Mouse (Mus musculus): ENCODE data around the gene Fancd2.

Fancd2 gene

DNA sequence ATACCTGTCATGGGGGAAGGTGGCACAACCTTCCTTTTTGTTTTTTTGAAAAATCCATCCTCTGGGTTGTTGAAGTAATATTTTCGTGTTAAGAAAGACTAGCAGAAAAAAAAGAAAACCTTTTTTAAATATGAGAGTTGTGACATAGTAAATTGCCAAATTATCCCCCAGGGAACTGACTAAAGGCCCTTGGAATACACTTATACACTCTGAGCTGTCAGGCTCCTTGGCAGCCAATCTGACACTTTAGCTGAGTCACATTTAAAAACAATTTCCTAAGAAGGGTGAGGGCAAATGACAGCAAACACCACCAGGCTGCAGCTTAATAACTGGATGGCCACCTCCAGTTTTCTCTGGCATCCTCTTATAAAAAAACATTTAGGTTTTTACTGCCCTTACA, 9.2 kb upstream of the Fancd2 start:
- DNase-seq (ENCODE audit: low read depth, low spot score) = no peak

DNA sequence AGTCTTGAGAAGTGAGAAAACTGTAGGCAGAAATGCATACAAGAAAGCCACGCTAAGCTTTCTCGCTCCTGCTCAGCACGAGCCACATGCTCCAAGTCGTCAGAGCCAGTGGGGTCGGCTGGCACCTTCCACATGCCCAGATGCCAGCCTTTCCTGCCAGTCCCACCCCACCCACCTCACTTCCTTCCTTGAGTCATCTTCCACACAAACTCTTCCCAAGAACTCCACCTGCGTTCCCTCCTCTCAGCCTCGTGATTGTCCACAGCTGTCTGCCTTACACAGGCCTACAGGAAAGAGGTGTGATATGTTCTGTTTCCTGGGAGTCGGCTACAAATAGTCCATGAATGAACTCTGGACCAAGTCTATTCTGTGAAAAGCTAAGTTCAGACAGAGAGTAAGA, 8.1 kb upstream of the Fancd2 start:
- DNase-seq (ENCODE audit: low read depth, low spot score) = no peak

GRCm38 (mm10) chr6:113531840-113532404, 440 bp downstream of the Fancd2 start:
- peak; percentile 8 for DNase-seq (ENCODE audit: low read depth, low spot score)

GRCm38 (mm10) chr6:113534886-113535285, 3.4 kb downstream of the Fancd2 start:
- no peak for DNase-seq (ENCODE audit: low read depth, low spot score)

GRCm38 (mm10) chr6:113541610-113542009, 10.1 kb downstream of the Fancd2 start:
- no peak for DNase-seq (ENCODE audit: low read depth, low spot score)

DNA sequence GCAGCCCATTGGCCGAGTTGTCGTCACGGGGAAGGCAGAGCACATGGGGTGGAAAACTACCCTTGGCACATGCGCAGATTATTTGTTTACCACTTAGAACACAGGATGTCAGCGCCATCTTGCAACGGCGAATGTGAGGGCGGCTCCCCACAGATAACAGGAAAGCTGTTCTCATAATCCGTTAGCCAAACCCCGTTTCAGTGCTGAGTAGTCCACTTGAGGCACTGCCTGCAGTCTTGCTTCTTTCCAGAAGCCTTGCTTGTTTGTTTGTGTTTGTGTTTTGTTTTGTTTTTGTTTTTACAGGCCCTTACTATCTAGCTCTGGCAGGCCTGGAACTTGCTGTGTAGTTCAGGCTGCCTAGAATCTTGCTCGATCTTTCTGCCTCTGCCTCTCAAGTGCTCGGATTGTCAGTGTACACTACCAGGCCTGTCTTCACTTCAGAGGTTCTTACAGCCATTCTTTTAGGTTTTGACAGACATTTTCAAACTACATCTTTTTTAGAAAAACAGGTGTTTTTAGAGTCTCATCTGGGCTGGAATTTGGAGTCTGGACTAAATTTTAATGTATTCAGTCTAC, 12.5 kb downstream of the Fancd2 start:
- DNase-seq (ENCODE audit: low read depth, low spot score) = peak; percentile 20

DNA sequence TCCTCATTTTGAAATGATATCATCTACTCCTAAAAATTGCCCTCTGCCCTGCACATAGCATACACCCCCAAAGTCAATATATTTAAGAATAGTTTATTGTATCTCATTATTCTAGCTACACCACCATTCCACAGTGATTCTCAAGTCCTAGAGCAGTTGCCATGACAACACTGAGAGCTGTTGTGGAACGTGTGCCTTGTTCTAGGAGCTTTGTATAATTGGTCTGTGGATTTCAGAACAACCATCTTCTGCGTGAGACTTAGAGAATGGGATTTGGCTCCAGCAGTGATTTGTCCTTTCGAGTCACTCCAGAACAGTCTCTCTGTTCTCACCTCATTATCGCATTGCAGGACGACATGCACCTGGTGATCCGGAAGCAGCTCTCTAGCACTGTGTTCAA, 28.3 kb downstream of the Fancd2 start:
- no peak for DNase-seq (ENCODE audit: low read depth, low spot score)

DNA sequence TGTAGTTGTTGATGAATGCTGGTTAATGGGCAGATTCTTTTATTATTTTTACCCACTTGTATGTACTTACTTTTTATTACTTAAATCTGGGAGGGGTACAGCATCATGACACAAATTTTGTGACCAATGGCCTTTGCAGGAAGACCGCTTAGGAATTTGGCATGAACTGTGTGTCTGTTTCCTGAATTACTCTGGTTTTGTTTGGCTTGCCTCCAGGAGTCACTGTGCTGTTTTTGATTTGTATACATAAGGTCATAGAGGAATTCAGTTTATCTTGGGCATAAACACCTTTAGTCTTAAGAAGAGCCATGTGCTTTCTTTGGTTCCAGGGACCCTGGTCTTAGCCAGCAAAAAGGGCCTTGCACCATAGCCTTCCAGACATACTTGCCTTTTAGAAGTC, 33.1 kb downstream of the Fancd2 start:
- no peak for DNase-seq (ENCODE audit: low read depth, low spot score)

- no peak for DNase-seq (ENCODE audit: low read depth, low spot score)
These were observed 44.6 kb downstream of the Fancd2 start for GRCm38 (mm10) chr6:113576044-113576443.

GRCm38 (mm10) chr6:113579306-113579705, 47.8 kb downstream of the Fancd2 start:
- DNase-seq (ENCODE audit: low read depth, low spot score) = no peak

GRCm38 (mm10) chr6:113583023-113583422, 51.5 kb downstream of the Fancd2 start:
- DNase-seq (ENCODE audit: low read depth, low spot score) = no peak

GRCm38 (mm10) chr6:113585065-113585464, 53.6 kb downstream of the Fancd2 start:
- no peak for DNase-seq (ENCODE audit: low read depth, low spot score)

DNA sequence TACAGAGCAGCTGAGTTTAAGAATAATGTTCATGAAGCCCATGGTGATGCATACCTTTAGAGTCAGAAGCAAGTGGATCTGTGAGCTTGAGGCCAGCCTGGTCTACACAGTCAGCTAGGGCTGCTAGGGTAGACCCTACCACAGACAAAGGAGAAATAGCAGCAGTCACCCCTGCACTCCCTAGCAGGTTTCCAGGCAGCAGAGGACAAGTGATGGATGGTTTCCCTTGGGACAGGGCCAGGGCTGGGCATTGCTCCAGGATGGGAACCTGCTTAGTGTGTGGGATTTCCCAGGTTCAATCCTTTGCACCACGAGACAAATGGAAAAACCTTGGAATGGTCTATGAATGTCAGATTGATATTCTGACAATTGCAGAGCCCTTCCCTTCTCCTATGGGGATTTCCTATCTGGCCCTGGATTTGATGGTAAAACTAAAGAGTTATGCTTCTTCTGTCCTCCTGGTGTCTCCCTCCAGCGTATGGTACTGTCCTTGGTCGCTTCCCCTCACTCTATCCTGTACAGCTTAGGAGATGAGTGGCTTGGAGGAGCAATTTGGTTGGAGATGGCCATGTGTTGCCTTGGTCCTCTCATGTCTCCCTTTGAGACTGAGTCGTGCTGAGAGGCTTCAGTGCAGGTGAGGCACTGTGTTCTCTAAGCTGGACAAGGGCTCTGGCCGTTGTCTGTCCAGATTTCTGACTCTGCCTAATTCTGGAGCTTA, 55.1 kb downstream of the Fancd2 start:
- DNase-seq (ENCODE audit: low read depth, low spot score) = no peak

- no peak for DNase-seq (ENCODE audit: low read depth, low spot score)
These were observed 61.2 kb downstream of the Fancd2 start for GRCm38 (mm10) chr6:113592637-113593036.

DNA sequence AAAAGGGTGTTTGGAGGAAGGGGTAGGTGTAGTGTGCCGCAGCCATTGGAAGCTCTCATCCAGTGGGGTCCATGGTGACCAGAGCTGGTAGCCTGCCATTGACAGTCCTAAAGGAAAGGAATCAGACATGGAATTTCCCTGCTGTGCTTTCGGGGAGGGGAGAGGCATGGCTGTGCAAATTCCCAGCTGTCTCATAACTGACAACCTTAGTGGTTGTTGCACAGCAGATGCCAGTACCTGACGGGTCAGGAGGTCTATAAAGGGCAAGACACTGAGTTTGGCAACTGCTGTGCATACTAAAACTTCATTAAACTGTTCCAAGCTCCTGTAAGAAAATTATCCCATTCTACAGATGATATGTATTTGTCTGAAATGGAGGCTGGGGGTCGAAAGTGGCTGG, 66.5 kb downstream of the Fancd2 start:
- no peak for DNase-seq (ENCODE audit: low read depth, low spot score)

GRCm38 (mm10) chr6:113599833-113600232, 68.4 kb downstream of the Fancd2 start:
- DNase-seq (ENCODE audit: low read depth, low spot score) = no peak

DNA sequence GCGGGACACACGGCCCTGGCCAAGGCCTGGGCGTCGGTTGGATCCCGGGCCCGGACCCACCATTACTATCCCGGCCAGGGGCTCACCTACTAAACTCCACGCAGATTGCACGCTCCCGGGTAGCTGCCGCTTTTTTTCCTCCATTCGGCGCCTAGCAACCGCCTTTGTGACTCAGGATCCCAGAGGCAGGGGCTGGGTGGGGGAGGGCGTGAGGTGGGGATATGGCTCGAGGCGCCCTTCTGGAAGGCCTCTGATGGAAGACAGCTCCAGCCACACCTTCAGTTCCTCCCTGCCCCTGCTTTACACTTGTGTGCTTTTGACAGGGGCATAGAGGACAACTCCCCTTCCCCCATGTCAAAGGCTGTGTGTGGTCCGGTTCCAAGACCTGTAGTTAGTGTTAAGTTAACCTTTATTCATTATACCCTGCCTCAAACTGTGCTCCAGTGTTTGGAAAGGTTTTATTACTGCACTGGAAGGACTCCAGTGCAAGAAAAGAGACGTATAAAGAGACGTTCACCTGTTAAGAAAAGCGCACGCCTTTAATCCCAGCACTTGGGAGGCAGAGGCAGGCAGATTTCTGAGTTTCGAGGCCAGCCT, 69.2 kb downstream of the Fancd2 start, which contains the start of gene Fancd2os:
Gene Fancd2os, minus strand, starts transcription at position 173 of the 597 bp plus-strand sequence.
- DNase-seq (ENCODE audit: low read depth, low spot score) = no peak

- no peak for DNase-seq (ENCODE audit: low read depth, low spot score)
These were observed 71.3 kb downstream of the Fancd2 start for GRCm38 (mm10) chr6:113602821-113603220.

GRCm38 (mm10) chr6:113603993-113604392, 72.5 kb downstream of the Fancd2 start:
- no peak for DNase-seq (ENCODE audit: low read depth, low spot score)

- DNase-seq (ENCODE audit: low read depth, low spot score) = peak; percentile 76
These were observed 73.1 kb downstream of the Fancd2 start, which contains the start of gene Brk1 for GRCm38 (mm10) chr6:113604432-113605223. Gene Brk1, plus strand, starts transcription at chr6:113604772.

DNA sequence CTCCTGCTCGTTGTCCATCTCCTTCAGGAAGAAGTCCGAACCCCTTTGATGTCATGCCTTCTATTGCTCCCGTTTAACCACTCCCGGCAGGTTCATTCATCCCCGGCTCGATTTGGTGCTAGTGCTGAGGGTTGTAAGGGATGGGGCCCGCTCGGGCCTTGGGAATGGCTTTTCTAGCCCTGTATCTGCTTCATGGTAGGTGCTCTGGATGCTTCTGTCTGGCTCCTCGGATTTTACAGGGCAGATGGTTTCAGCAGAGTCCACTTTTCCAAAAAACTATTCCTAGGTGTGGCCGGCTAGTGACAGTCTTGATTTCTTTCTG, 73.7 kb downstream of the Fancd2 start:
- DNase-seq (ENCODE audit: low read depth, low spot score) = no peak

DNA sequence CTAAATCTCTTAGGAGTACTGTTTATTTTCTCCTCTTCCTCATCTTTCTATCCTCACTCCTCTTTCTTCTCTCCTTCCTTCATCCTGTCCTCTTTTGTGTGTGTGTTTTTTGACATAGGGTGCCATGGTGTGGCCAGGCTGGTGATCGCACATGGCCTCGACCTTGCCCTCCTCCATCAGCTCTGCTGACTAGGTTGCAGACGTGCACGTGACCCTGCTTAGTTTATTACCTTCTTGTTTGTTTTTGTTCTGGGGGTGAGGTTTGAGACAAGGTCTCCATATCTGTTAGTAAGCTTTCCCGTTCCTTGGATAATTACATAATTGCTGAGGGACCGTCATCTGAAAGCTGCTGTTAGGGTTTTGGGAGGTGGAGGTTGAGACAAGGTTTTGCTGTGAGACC, 77.4 kb downstream of the Fancd2 start:
- no peak for DNase-seq (ENCODE audit: low read depth, low spot score)

Measured in c-Kit-negative CD71-positive TER-119-positive erythroid progenitor cells, embryonic 14.5 days (primary cell).